Mouse (Mus musculus) gastrocnemius, adult 2 months (tissue): Measurements from ENCODE around the gene Mios. TPM values are rescaled to one million over a fixed set of nuclear protein-coding genes. Genes with fewer than 3 reads are reported as not detected.

ENCODE experiments used
- DNase-seq: peaks from one replicate; pipeline ENCODE4 v3.0.0; 2022
- H3K27ac ChIP-seq: fragments of 200-600 bp; 2 replicates; pipeline ENCODE4 v1.8.1; 2022; ENCODE audit warnings: mild to moderate bottlenecking
- H3K4me3 ChIP-seq: fragments of 200-600 bp; 2 replicates; pipeline ENCODE4 v1.8.1; 2022; ENCODE audit warnings: mild to moderate bottlenecking, moderate library complexity
- CTCF ChIP-seq: fragments of 200-600 bp; IDR thresholded peaks from 2 replicates; pipeline ENCODE4 v1.8.1; 2022; ENCODE audit warnings: antibody characterized with exemption, mild to moderate bottlenecking, moderate library complexity
- intact Hi-C: fragments of 180-260 bp; cut with DNase I; formaldehyde crosslinking; loops from one replicate; pipeline ENCODE4 v1.15.1; 2025
- long read RNA-seq, 2 experiments: library from polyadenylated mRNA; stranded (forward); transcript quantifications; one replicate each; pipeline ENCODE4 v2.0.0; 2021
- total RNA-seq, 2 experiments: library from RNA; stranded (reverse); gene quantifications; 2 replicates each; pipeline ENCODE4 v1.2.3; 2021

The Mios gene
- total RNA-seq, result 10 to 100 TPM; 17.0 to 17.1 TPM
- long read RNA-seq, experiment 1, transcript Mios-201 (12 exons, 3,710 nt), result major isoform, 38 of 44 reads
- long read RNA-seq, experiment 1, partial matches to known transcripts, result 1 of 44 reads
- long read RNA-seq, experiment 1, other reads (novel, unspliced or antisense), result 5 of 44 reads
- long read RNA-seq, experiment 2, transcript Mios-201 (12 exons, 3,710 nt), result major isoform, 30 of 40 reads
- long read RNA-seq, experiment 2, partial matches to known transcripts, result 4 of 40 reads
- long read RNA-seq, experiment 2, other reads (novel, unspliced or antisense), result 6 of 40 reads

DNA sequence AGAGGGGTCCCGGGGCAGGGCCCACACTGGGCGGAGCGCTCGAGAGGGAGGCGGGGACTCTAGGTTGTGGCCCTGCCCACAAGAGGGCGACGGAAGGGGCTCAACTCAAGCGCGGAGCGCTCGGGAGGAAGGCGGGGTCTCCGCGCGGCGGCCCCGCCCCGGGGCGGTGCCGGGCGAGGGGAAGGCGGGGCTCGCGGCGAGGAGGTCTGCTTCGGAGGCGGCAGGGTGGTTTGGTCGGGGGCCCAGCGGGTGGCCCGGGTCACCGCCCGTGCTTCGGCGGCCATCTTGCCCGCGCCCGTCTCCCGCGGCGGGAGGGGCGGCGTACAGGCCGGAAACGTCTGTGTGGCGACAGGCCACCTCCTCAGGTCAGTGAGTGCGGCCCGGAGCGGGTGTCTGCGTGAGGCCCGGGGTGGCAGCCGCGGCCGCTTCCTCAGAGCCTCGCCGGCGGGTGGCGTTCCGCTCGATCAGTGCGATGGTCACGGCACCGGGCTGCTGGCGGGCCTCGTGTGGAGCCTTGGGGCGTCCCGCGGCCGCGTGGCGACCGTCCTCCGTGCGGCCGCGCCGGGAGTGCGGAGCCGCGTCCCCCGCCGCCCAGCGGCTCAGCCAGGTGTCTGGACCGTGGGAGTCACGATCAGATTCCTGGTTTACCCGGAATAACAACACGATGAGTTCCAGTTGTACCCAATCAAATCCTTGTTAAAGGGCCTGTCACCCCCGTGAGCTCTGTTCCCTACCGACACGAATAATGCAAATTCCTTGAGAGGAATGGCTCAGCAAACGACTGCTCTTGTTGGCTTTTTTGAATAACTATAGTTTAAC, at the start of gene Mios:
TSS of gene Mios (plus strand) at position 176 of the 819 bp plus-strand sequence.
- peak; percentile 96 for DNase-seq
- TF ChIP-seq CTCF, result peak; percentile 51
- H3K4me3 ChIP-seq, result peak within 1 kb of the TSS; percentile 84
- H3K27ac ChIP-seq, result peak within 1 kb of the TSS; percentile 99
- intact Hi-C loops, result loop anchor here (5.0 to 10.0 kb wide), 2 partner anchors 48 to 364 kb away; partner anchors contain the start of genes C1galt1, Gm45062, Rpa3 and Umad1

GRCm38 (mm10) chr6:8160001-8160400, 49.0 kb upstream of the Mios start:
- no peak overlapping the region for H3K27ac ChIP-seq
- H3K4me3 ChIP-seq, result no peak overlapping the region
- intact Hi-C loops, result no loop called here
- no peak for TF ChIP-seq CTCF
- no peak for DNase-seq

GRCm38 (mm10) chr6:8164741-8165140, 44.3 kb upstream of the Mios start:
- intact Hi-C loops, result no loop called here
- Histone ChIP-seq H3K27ac (no peak overlapping the region), H3K4me3 (no peak overlapping the region)
- no peak for TF ChIP-seq CTCF
- no peak for DNase-seq

GRCm38 (mm10) chr6:8172101-8172500, 36.9 kb upstream of the Mios start:
- Histone ChIP-seq H3K4me3 (no peak overlapping the region), H3K27ac (no peak overlapping the region)
- no peak for DNase-seq
- TF ChIP-seq CTCF, result no peak
- intact Hi-C loops, result no loop called here

DNA sequence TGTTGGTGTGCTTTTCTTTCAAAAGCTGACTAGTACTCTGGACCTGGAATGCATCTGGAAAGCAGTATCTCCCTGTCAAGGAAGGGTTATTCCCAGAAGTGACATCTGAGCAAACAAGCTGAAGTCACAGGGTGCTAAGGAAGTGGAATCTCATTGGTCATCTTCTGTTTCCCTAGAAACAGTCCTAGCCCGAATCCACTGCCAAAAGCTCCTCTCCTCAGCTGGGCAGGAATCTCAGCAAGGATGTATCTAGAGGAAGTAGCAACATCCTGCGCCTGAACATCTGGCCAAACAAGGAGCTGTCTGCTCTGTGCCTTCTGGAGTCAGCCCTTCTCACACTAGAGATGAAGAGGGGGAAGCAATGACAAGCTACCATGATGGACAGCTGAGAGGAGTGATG, 35.0 kb upstream of the Mios start:
- intact Hi-C loops, result no loop called here
- H3K4me3 ChIP-seq, result no peak overlapping the region
- no peak overlapping the region for H3K27ac ChIP-seq
- no peak for TF ChIP-seq CTCF
- DNase-seq, result no peak

DNA sequence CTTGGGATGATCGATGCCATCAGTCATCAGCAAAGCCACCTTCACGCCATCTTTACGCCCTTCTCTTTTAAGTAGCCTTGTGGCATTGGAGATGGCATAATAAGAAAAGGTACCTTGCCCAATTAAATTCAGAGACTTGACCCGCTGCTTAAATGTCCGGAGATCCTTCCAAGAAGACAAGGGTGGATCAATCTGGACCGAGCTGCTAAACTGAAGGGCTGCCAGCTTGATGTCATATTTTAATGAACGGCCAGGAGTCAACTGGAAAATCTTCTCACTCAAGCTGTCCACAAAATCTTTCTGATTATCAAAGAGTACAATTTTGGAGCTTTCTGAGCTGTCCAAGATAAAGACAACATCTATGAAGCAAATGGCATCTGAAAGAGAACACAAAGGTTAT, 33.7 kb upstream of the Mios start:
- no peak overlapping the region for H3K27ac ChIP-seq
- no peak overlapping the region for H3K4me3 ChIP-seq
- no peak for TF ChIP-seq CTCF
- intact Hi-C loops, result no loop called here
- DNase-seq, result no peak

GRCm38 (mm10) chr6:8176116-8176515, 32.9 kb upstream of the Mios start:
- intact Hi-C loops, result no loop called here
- Histone ChIP-seq H3K27ac (no peak overlapping the region), H3K4me3 (no peak overlapping the region)
- DNase-seq, result no peak
- TF ChIP-seq CTCF, result no peak

GRCm38 (mm10) chr6:8178397-8178941, 30.6 kb upstream of the Mios start:
- no peak for TF ChIP-seq CTCF
- Histone ChIP-seq H3K4me3 (peak overlapping the region; percentile 53), H3K27ac (no peak overlapping the region)
- no peak for DNase-seq
- intact Hi-C loops, result no loop called here

DNA sequence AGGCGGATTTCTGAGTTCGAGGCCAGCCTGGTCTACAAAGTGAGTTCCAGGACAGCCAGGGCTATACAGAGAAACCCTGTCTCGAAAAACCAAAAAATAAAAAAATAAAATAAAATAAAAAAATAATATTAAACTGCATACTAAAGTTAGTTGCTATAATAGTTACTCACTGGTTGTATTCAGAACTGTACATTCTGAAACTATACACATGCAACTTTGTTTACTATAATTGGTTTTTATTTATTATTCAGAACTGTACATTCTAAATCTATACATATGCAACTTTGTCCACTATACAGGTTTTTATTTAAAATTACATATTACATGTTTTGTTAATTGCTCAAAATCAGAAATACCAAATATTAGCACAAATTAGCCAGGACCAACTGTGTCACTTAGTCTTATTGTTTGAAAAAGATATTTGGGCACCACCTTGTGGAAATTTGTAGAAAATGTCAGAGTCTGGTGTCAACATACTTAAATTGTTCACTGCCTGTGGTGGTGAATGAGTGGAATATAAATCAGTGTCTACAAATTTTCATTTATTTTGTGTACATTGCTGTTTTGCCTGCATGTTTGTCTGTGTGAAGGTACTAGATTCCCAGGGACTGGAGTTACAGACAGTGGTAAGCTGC, 20.3 kb upstream of the Mios start:
- TF ChIP-seq CTCF, result peak; percentile 59
- no peak overlapping the region for H3K27ac ChIP-seq
- H3K4me3 ChIP-seq, result no peak overlapping the region
- intact Hi-C loops, result loop anchor here (5.0 kb wide), 1 partner anchor 456 kb away; no protein-coding TSS in a partner anchor
- DNase-seq, result no peak

DNA sequence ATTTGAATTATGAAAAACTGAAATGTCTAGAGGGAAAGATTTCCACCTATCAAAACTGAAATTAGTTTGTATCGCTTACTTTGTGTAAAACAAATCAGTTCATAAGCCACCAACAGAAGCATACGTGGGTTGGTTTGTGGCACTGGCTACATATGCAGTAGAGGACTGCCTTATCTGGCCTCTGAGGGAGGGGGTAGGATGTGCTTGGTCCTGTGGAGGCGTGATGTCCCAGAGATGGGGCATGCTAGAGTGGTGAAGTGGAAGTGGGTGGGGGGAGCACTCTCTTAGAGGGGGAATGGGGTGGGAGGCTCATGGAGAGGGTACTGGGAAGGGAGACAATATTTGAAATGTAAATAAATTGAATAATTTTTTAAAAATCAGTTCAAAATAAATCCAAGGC, 19.1 kb upstream of the Mios start:
- no peak overlapping the region for H3K4me3 ChIP-seq
- TF ChIP-seq CTCF, result no peak
- intact Hi-C loops, result loop anchor here (5.0 kb wide), 1 partner anchor 458 kb away; no protein-coding TSS in a partner anchor
- DNase-seq, result no peak
- no peak overlapping the region for H3K27ac ChIP-seq

DNA sequence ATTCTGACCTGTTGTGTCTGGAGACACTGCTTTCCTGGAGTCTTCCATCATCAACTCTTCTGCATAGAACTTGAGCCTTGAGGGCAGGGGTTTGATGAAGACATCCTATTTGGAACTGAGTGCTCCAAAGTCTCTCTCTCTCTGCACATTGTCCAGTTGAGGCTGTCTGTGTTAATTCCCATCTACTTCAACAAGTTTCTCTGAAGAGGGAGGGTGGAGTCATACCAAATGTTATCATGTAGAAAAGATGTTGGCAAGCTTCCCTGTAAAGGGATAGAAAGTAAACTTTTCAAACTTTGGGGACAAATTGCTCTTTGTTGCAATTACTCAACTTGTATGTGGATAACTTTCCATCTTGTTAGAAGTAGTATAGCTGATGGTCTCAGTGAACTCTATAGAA, 16.5 kb upstream of the Mios start, which contains the start of gene Col28a1:
TSS of gene Col28a1 (minus strand) at position 101 of the 400 bp plus-strand sequence.
- intact Hi-C loops, result no loop called here
- H3K27ac ChIP-seq, result no peak within 1 kb of the TSS
- H3K4me3 ChIP-seq, result no peak within 1 kb of the TSS
- DNase-seq, result no peak
- no peak for TF ChIP-seq CTCF

- H3K4me3 ChIP-seq, result peak overlapping the region; percentile 84
- no peak for DNase-seq
- intact Hi-C loops, result loop anchor here (5.0 to 10.0 kb wide), 2 partner anchors 47 to 365 kb away; partner anchors contain the start of genes C1galt1, Gm45062, Rpa3 and Umad1
- TF ChIP-seq CTCF, result no peak
- H3K27ac ChIP-seq, result peak overlapping the region; percentile 99
Observed at GRCm38 (mm10) chr6:8209866-8210186, 804 bp downstream of the Mios start.
